Mouse (Mus musculus) heart, embryonic 13.5 days (tissue): ENCODE results near the gene Gfer. TPM values are rescaled to one million over a fixed set of nuclear protein-coding genes. Genes with fewer than 3 reads are reported as not detected.

Experiments
- ATAC-seq: fragments of 200-750 bp; cut with Nextera tagmentation; 2 replicates; pipeline ENCODE4 v1.8.0; 2017; ENCODE audit warnings: moderate TSS enrichment; ENCODE audit not compliant: insufficient number of reproducible peaks, low FRiP score, low TSS enrichment; ENCODE audit errors: extremely low read depth
- H3K27ac ChIP-seq: fragments of 300-500 bp; sonication (generic); replicated peaks from 2 replicates; pipeline ENCODE4 v1.5.1; 2015; ENCODE audit warnings: moderate library complexity, mild to moderate bottlenecking, inconsistent platforms
- H3K27me3 ChIP-seq: fragments of 300-500 bp; sonication (generic); replicated peaks from 2 replicates; pipeline ENCODE4 v1.6.1; 2015; ENCODE audit warnings: mild to moderate bottlenecking, inconsistent platforms
- H3K36me3 ChIP-seq: fragments of 300-500 bp; sonication (generic); 2 replicates; pipeline ENCODE4 v1.6.1; 2015; ENCODE audit warnings: mild to moderate bottlenecking, inconsistent platforms
- H3K4me1 ChIP-seq: fragments of 300-500 bp; sonication (generic); 2 replicates; pipeline ENCODE4 v1.6.1; 2015; ENCODE audit warnings: inconsistent platforms
- H3K4me2 ChIP-seq: fragments of 300-500 bp; sonication (generic); 2 replicates; pipeline ENCODE4 v1.6.1; 2015; ENCODE audit warnings: inconsistent platforms, mild to moderate bottlenecking, moderate library complexity
- H3K4me3 ChIP-seq: fragments of 300-500 bp; sonication (generic); 2 replicates; pipeline ENCODE4 v1.5.1; 2015; ENCODE audit warnings: moderate library complexity, mild to moderate bottlenecking, inconsistent platforms
- H3K9ac ChIP-seq: fragments of 300-500 bp; sonication (generic); 2 replicates; pipeline ENCODE4 v1.6.1; 2015; ENCODE audit warnings: inconsistent platforms, mild to moderate bottlenecking, moderate library complexity
- H3K9me3 ChIP-seq: fragments of 300-500 bp; sonication (generic); 2 replicates; pipeline ENCODE4 v1.6.1; 2016; ENCODE audit warnings: inconsistent platforms
- WGBS: fragments of 180-500 bp; shearing (Covaris S2); methylation state at CpG from one replicate; pipeline ENCODE4 v1.1.7; 2015; ENCODE audit warnings: mixed read lengths; 5-methylcytosine and 5-hydroxymethylcytosine counted together
- polyA plus RNA-seq: library from polyadenylated mRNA; unstranded; fragments of >200 nt; fragmentation: Nextera tagmentation; extraction: Ambion mirVana; gene quantifications from 2 replicates; pipeline ENCODE4 v1.2.1, GENCODE M21; 2015

Gene Gfer
- polyA plus RNA-seq, 1 experiment from 2014 or later, result 31.9 TPM

DNA sequence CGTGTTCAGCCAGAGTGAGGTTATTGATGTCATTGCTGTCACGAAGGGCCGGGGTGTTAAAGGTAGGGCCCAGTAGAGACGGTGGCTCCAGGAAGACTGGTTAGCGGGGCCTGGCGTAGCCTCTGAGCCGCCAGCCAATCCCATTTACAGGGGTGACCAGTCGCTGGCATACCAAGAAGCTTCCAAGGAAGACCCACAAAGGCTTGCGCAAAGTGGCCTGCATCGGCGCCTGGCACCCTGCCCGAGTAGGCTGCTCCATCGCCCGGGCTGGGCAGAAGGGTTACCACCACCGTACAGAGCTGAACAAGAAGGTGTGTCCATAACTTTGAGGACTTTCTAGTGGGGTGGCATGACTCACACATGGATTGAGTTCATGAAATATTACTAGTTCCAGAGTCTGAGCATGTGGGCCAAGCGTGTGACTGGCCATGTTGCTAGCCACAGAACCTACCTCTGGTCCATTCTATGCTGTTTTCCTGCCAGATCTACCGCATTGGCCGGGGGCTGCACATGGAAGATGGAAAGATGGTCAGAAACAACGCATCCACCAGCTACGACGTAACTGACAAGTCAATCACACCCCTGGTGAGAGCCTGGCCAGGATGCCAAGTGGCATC is 37.6 kb upstream of the Gfer start:
- Histone ChIP-seq H3K27ac (no peak overlapping the region), H3K9me3 (no peaks in the 10 kb centered on the region), H3K4me1 (peaks cover 32% of the 10 kb centered on the region), H3K9ac (no peak overlapping the region; the same call in 1 of the 2 replicates), H3K27me3 (no peaks in the 10 kb centered on the region; the same call in 1 of the 2 replicates), H3K36me3 (no peaks in the 10 kb centered on the region), H3K4me3 (no peak overlapping the region), H3K4me2 (no peak overlapping the region)
- no peak for ATAC-seq
- 89% methylated on average over 21 of the region's 21 CpGs for WGBS

DNA sequence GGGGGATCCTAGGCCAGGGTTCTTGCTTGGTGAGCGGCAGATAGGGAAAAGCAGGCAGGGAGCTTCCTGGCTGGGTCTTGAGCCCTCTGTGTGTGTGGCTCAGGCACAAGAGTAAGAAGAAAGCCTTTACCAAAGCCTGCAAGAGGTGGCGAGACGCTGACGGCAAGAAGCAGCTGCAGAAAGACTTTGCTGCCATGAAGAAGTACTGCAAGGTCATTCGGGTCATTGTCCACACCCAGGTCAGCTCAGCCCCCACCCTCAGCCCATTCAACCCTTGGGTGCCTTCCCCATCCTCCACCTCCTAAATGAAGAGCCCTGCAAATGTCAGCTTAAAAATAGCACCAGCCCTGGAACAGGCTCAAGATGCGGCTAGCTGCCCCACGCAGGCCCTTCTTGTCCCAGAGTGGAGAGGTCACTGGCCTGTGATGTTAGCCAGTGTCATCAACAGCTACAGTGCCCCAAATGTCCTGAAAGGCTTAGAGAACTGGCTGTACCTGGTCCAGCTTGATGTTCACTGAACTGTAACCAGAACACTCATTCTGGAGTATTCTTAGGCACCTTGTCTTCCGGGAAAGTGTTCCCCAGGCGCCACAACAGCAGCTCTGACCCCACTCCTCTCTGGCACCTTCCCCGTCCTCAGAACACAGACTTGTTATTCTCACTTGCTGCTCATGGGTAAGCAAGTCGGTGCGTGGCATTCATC is 36.4 kb upstream of the Gfer start:
- H3K4me1 ChIP-seq, result peaks cover 25% of the 10 kb centered on the region
- peak overlapping the region; percentile 50; the same call in 1 of the 2 replicates for H3K9ac ChIP-seq
- H3K27ac ChIP-seq, result peak overlapping the region; percentile 46
- H3K4me2 ChIP-seq, result no peak overlapping the region
- no peaks in the 10 kb centered on the region for H3K9me3 ChIP-seq
- H3K27me3 ChIP-seq, result peaks cover 3% of the 10 kb centered on the region; the same call in 1 of the 2 replicates
- 59% methylated on average over 12 of the region's 12 CpGs for WGBS
- ATAC-seq, result no peak
- H3K4me3 ChIP-seq, result no peak overlapping the region
- no peaks in the 10 kb centered on the region for H3K36me3 ChIP-seq

DNA sequence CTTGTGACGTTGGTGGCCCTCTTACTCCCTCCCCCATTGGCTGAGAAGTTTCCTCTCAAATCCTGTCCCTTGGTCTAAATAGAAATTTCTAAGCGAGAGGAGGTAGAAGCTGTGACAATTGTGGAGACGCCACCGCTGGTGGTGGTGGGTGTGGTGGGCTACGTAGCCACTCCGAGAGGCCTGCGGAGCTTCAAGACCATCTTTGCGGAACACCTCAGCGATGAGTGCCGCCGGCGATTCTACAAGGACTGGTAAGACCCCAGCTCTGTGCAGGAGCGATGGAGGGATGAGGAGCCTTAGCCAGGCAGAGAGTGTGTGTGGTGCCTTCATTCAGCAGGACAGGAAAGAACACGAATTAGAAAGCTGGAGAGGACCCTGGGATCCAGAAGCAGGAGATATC is 34.8 kb upstream of the Gfer start:
- Histone ChIP-seq H3K4me2 (no peak overlapping the region), H3K27me3 (peaks cover 3% of the 10 kb centered on the region; the same call in 1 of the 2 replicates), H3K9ac (no peak overlapping the region), H3K27ac (no peak overlapping the region), H3K4me3 (no peak overlapping the region), H3K9me3 (no peaks in the 10 kb centered on the region), H3K4me1 (peaks cover 15% of the 10 kb centered on the region), H3K36me3 (no peaks in the 10 kb centered on the region)
- 80% methylated on average over 14 of the region's 14 CpGs for WGBS
- no peak for ATAC-seq

DNA sequence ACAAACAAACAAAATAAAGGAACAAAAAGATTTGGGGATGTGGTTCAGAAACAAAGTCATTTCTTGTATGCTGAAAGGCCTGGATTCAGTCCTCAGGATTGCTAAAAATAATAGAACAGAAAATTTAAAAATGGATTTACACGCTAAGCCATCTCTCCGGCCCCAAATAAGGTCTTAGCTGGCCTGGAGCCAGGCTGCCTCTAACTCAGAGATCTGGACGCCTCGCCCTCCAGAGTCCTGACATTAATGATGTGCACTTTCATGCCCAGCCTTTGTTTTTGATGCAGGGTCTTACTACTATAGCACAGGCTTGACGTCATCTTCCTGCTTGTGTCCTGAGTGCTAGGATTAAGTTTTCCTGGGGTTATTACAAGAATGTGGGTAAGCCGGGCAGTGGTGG is 33.1 kb upstream of the Gfer start:
- peak overlapping the region; percentile 2; the same call in 1 of the 2 replicates for H3K9ac ChIP-seq
- H3K4me3 ChIP-seq, result no peak overlapping the region
- H3K4me2 ChIP-seq, result no peak overlapping the region
- no peak overlapping the region for H3K27ac ChIP-seq
- H3K9me3 ChIP-seq, result no peaks in the 10 kb centered on the region
- no peaks in the 10 kb centered on the region for H3K36me3 ChIP-seq
- peaks cover 3% of the 10 kb centered on the region; the same call in 1 of the 2 replicates for H3K27me3 ChIP-seq
- H3K4me1 ChIP-seq, result peaks cover 10% of the 10 kb centered on the region
- no peak for ATAC-seq
- WGBS, result 60% methylated on average over 6 of the region's 6 CpGs

DNA sequence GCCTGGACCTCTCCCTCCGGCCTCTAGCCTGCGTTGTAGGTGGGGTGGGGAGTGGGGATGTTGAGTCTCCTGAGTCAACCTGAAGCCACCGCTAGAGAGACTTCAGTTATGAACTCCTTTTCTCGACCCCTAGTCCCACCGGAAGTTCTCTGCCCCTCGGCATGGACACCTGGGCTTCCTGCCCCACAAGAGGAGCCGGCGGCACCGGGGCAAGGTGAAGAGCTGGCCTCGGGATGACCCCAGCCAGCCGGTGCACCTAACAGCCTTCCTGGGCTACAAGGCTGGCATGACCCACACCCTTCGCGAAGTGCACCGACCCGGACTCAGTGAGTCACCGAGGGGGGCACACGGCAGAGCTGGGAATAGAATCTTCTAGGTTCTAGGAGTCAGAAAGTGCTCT is 32.2 kb upstream of the Gfer start:
- Histone ChIP-seq H3K4me1 (peaks cover 15% of the 10 kb centered on the region), H3K9me3 (no peaks in the 10 kb centered on the region), H3K27ac (no peak overlapping the region), H3K27me3 (peaks cover 3% of the 10 kb centered on the region; the same call in 1 of the 2 replicates), H3K9ac (no peak overlapping the region), H3K4me2 (no peak overlapping the region), H3K4me3 (no peak overlapping the region), H3K36me3 (no peaks in the 10 kb centered on the region)
- 60% methylated on average over 17 of the region's 17 CpGs for WGBS
- ATAC-seq, result no peak

DNA sequence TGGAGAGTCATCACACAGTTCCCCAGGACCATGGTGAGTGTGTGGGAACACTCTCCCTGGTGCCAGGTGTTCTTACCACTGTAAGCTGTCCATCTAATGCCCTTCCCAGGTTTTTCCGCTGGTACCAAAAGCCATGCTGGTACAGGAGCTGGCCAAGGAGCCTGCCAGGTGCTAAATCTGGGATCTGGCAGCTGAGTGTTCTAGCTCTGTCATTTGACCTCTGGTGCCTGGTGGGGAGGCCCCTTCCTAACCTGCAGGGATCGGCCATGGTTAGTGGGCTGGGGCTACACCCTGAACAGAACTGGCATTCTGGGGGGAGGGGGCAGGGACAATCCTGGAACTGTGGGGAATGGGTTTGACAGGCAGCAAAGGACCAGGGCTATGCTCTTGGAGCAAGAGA is 31.7 kb upstream of the Gfer start, which contains the start of gene Rpl3l:
Gene Rpl3l (plus strand): TSS at position 203 of the 400 bp plus-strand sequence.
- no peak within 1 kb of the TSS for H3K4me2 ChIP-seq
- no peak for ATAC-seq
- WGBS, result 40% methylated on average over 2 of the region's 2 CpGs
- 0 out of 2 replicates have a peak, but pooled peaks cover 3% of the 10 kb centered on the region for H3K27me3 ChIP-seq
- H3K9ac ChIP-seq, result no peak within 1 kb of the TSS
- no peaks in the 10 kb centered on the region for H3K9me3 ChIP-seq
- H3K36me3 ChIP-seq, result peaks cover 1% of the 10 kb centered on the region
- no peak within 1 kb of the TSS for H3K4me3 ChIP-seq
- peaks cover 19% of the 10 kb centered on the region for H3K4me1 ChIP-seq
- no peak within 1 kb of the TSS for H3K27ac ChIP-seq

DNA sequence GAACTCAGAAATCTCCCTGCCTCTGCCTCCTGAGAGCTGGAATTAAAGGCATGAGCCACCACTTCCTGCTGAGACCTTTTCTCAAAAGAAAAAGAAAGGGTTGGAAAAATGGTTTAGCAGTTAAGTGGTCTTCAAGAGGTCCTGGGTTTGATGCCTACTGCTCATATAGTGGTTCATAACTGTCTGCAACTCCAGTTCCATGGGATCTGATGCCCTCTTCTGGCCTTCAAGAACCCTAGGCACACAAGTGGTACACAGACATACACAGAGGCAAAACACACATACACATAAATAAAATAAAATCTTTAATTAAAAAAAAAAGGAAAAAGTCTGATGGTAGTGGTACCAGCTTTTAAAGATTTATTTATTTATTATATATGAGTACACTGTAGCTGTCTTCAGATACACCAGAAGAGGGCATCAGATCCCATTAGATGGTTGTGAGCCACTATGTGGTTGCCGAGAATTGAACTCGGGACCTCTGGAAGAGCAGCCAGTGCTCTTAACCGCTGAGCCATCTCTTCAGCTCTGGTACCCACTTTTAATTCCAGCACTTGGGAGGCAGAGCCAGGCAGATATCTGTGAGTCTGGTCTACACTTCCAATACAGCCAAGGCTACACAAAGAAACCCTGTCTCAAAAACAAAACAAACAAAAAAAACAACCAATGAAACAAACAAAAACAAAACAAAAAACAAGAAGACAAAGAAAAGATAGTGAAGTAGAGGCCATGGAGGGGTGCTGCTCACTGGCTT is 29.9 kb upstream of the Gfer start:
- H3K9me3 ChIP-seq, result no peaks in the 10 kb centered on the region
- H3K36me3 ChIP-seq, result peaks cover 17% of the 10 kb centered on the region
- WGBS, result 60% methylated on average over 3 of the region's 3 CpGs
- no peak overlapping the region for H3K4me3 ChIP-seq
- H3K27me3 ChIP-seq, result 0 out of 2 replicates have a peak, but pooled peaks cover 3% of the 10 kb centered on the region
- H3K27ac ChIP-seq, result no peak overlapping the region
- H3K4me2 ChIP-seq, result no peak overlapping the region
- ATAC-seq, result no peak
- peaks cover 26% of the 10 kb centered on the region for H3K4me1 ChIP-seq
- no peak overlapping the region for H3K9ac ChIP-seq

DNA sequence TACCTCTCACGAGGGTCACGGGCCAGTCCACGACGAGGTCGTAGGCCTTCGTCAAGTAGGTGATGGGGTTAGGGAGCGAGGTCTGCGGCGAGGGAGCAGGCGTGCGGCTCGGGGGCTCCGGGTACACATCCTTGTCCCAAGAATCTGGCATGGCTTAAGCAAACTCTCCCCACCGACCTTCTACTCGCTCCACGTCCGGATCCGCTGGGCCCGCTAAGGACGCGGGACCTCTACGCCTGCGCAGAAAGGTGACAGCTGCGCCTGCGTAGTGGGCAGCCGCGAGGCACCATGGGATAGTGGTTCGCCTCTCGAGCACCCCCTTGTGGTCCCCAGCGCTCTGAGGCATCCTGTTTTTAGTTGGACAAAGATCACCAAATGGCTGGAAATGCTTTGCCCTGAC is 28.2 kb upstream of the Gfer start, which contains the start of gene Ndufb10:
Gene Ndufb10 (minus strand): TSS at position 295 of the 400 bp plus-strand sequence.
- no peaks in the 10 kb centered on the region for H3K9me3 ChIP-seq
- under 1% methylated on average over 30 of the region's 30 CpGs for WGBS
- peak within 1 kb of the TSS; percentile 93 for H3K4me3 ChIP-seq
- peaks cover 26% of the 10 kb centered on the region for H3K4me1 ChIP-seq
- peaks cover 21% of the 10 kb centered on the region for H3K36me3 ChIP-seq
- H3K4me2 ChIP-seq, result peak within 1 kb of the TSS; percentile 79
- 0 out of 2 replicates have a peak, but pooled peaks cover 3% of the 10 kb centered on the region for H3K27me3 ChIP-seq
- peak within 1 kb of the TSS; percentile 97 for H3K9ac ChIP-seq
- peak within 1 kb of the TSS; percentile 92 for H3K27ac ChIP-seq
- ATAC-seq, result peak; percentile 65

DNA sequence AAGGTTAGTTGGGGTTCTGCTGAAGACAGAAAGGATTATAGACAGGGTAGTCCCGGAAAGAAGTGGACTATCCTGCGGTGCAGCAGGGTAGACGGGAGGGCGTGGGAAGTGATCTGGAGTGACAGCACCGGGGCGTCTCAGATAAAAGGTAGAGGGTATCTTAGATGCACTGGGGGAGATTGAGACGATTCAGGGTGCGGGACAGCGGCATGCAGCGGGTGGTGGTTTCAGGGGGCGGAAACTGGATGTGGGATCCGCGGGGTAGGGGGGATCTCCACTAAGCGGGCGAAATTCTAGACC is 27.9 kb upstream of the Gfer start:
- Histone ChIP-seq H3K27ac (peak overlapping the region; percentile 92), H3K36me3 (peaks cover 21% of the 10 kb centered on the region), H3K9me3 (no peaks in the 10 kb centered on the region), H3K4me2 (peak overlapping the region; percentile 79), H3K27me3 (0 out of 2 replicates have a peak, but pooled peaks cover 3% of the 10 kb centered on the region), H3K9ac (peak overlapping the region; percentile 97), H3K4me3 (peak overlapping the region; percentile 93), H3K4me1 (peaks cover 29% of the 10 kb centered on the region)
- no peak for ATAC-seq
- under 1% methylated on average over 15 of the region's 15 CpGs for WGBS

DNA sequence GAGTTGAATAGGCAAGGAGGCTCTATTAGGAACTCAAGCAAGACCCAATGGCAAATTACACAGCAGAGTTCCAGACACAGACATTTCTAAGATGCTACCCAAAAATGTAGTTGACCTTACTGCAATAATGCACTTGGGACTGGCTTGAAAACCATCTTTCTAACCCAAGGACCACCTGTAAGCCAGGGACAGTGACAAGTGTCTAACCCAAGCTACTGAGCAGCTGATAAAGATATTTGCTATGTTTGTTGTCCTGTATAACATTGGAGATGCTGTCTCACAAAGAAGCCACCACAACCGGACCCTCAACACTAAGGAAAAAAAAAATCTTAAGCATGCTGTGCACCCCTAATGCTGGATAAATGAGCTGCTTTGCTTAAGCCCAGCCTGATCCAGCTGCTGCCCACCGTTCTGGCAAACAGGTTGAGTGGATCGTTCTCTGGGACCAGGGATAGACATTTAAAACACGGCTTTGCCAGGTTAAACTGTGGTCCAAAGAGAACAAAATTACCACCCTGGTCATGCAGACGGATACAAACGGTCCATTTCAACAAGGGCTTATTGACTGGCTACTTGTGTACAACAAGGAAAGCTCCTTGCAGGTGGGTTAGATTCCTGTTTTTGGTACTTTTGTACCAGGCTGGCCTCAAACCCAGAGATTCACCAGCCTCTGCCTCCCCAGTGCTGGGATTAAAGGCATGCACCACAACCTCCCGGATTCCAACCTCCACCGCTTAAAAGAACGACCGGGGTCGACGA is 27.3 kb upstream of the Gfer start:
- H3K27ac ChIP-seq, result peak overlapping the region; percentile 92
- 1% methylated on average over 12 of the region's 12 CpGs for WGBS
- H3K9ac ChIP-seq, result peak overlapping the region; percentile 97
- H3K4me1 ChIP-seq, result peaks cover 33% of the 10 kb centered on the region
- ATAC-seq, result no peak
- H3K27me3 ChIP-seq, result 0 out of 2 replicates have a peak, but pooled peaks cover 2% of the 10 kb centered on the region
- H3K4me2 ChIP-seq, result peak overlapping the region; percentile 79
- peaks cover 23% of the 10 kb centered on the region for H3K36me3 ChIP-seq
- H3K9me3 ChIP-seq, result no peaks in the 10 kb centered on the region
- H3K4me3 ChIP-seq, result peak overlapping the region; percentile 93
